In genomic region chr13:70612837-70613236, GRCm38 (mm10) we compare ENCODE assay signal across 21 mouse cellular contexts. TPM values are rescaled to one million over a fixed set of nuclear protein-coding genes. Genes with fewer than 3 reads are reported as not detected.
DNase-seq lines count a peak whose midpoint lies in the region; ATAC-seq and TF ChIP-seq lines count a peak whose summit lies in the region.
"Had no signal": no experiment of that assay in that cellular context is flagged by ENCODE, and none has a peak within 500 bp of the region (broad histone marks: within the 10 kb centered on the region; RNA-seq: fewer than 3 reads in every experiment).

No protein-coding gene starts in this region.

- no peaks in the 10 kb centered on the region for H3K9me3 ChIP-seq in heart, embryonic 11.5 days (replicated peaks; ENCODE audit: control insufficient read depth, low read length)
- H3K9me3 ChIP-seq in lung, embryonic 14.5 days (ENCODE audit: low read depth, low read length), result no peaks in the 10 kb centered on the region
- no peaks in the 10 kb centered on the region for H3K9me3 ChIP-seq in lung, postnatal 0 days (ENCODE audit: low read length)
- H3K9me3 ChIP-seq: embryonic facial prominence, embryonic 13.5 days; embryonic facial prominence, embryonic 15.5 days; forebrain, embryonic 10.5 days; forebrain, embryonic 12.5 days had no signal

- no peak overlapping the region for H3K4me3 ChIP-seq in heart, embryonic 11.5 days (ENCODE audit: low read depth, low read length)
- no peak overlapping the region for H3K4me3 ChIP-seq in lung, embryonic 14.5 days (ENCODE audit: low read depth, low read length)
- H3K4me3 ChIP-seq in lung, postnatal 0 days (ENCODE audit: low read depth, low read length), result no peak overlapping the region
- H3K4me3 ChIP-seq: embryonic facial prominence, embryonic 13.5 days; embryonic facial prominence, embryonic 15.5 days; erythroblast, embryonic 14.5 days; forebrain, embryonic 10.5 days; forebrain, embryonic 12.5 days had no signal

- H3K27me3 ChIP-seq in heart, embryonic 11.5 days (ENCODE audit: control insufficient read depth, insufficient read depth, low read length), result no peaks in the 10 kb centered on the region
- no peaks in the 10 kb centered on the region for H3K27me3 ChIP-seq in lung, embryonic 14.5 days (ENCODE audit: insufficient read depth, low read length)
- H3K27me3 ChIP-seq in lung, postnatal 0 days (replicated peaks; ENCODE audit: insufficient read depth, low read length), result no peaks in the 10 kb centered on the region
- H3K27me3 ChIP-seq: embryonic facial prominence, embryonic 13.5 days; embryonic facial prominence, embryonic 15.5 days; forebrain, embryonic 12.5 days had no signal

- ATAC-seq in heart, embryonic 11.5 days (replicated peaks; ENCODE audit: insufficient number of reproducible peaks, low FRiP score, low TSS enrichment), result no peak
- ATAC-seq in lung, embryonic 14.5 days (ENCODE audit: insufficient read depth), result no peak
- ATAC-seq in lung, postnatal 0 days, result no peak
- ATAC-seq in hematopoietic stem cell, adult 5-6 weeks (replicated peaks in 1 of 2; ENCODE audit: insufficient read depth in 1 of 2, low FRiP score in 2 of 2, low TSS enrichment in 1 of 2, low read depth in 1 of 2, poor library complexity in 2 of 2, severe bottlenecking in 2 of 2), result peak; percentile 14 to 58; a peak in 2 of 4 replicates
- ATAC-seq: forebrain, embryonic 14.5 days; forebrain, embryonic 16.5 days had no signal

- no peak overlapping the region for H3K9ac ChIP-seq in heart, embryonic 11.5 days (ENCODE audit: low read depth, low read length)
- H3K9ac ChIP-seq in lung, embryonic 14.5 days, result no peak overlapping the region
- no peak overlapping the region for H3K9ac ChIP-seq in lung, postnatal 0 days (replicated peaks; ENCODE audit: low read depth)
- H3K9ac ChIP-seq: embryonic facial prominence, embryonic 13.5 days; embryonic facial prominence, embryonic 15.5 days; forebrain, embryonic 12.5 days had no signal

- 77% methylated on average over 2 of the region's 2 CpGs for WGBS in heart, embryonic 11.5 days (ENCODE audit: insufficient replicate concordance)
- WGBS in lung, embryonic 14.5 days, result 77% methylated on average over 2 of the region's 2 CpGs
- WGBS in lung, postnatal 0 days, result 52% methylated on average over 2 of the region's 2 CpGs

- H3K4me1 ChIP-seq in heart, embryonic 11.5 days (ENCODE audit: control insufficient read depth, insufficient read depth, low read length), result no peaks in the 10 kb centered on the region
- H3K4me1 ChIP-seq in lung, embryonic 14.5 days (ENCODE audit: insufficient read depth), result no peaks in the 10 kb centered on the region
- no peaks in the 10 kb centered on the region for H3K4me1 ChIP-seq in lung, postnatal 0 days (ENCODE audit: insufficient read depth, low read depth, low read length)
- H3K4me1 ChIP-seq: embryonic facial prominence, embryonic 13.5 days; embryonic facial prominence, embryonic 15.5 days; forebrain, embryonic 10.5 days; forebrain, embryonic 12.5 days had no signal

- H3K36me3 ChIP-seq in heart, embryonic 11.5 days (ENCODE audit: control insufficient read depth, insufficient read depth, low read length), result peaks cover 23% of the 10 kb centered on the region
- H3K36me3 ChIP-seq in lung, embryonic 14.5 days (ENCODE audit: insufficient read depth), result peaks cover 78% of the 10 kb centered on the region
- peaks cover 25% of the 10 kb centered on the region for H3K36me3 ChIP-seq in lung, postnatal 0 days (ENCODE audit: insufficient read depth, low read length)

- no peak for TF ChIP-seq EP300 in lung, postnatal 0 days (IDR thresholded peaks at IDR 0.05)

- H3K27ac ChIP-seq in heart, embryonic 11.5 days (ENCODE audit: low read depth, low read length), result no peak overlapping the region; the same call in 1 of the 2 replicates
- no peak overlapping the region for H3K27ac ChIP-seq in lung, embryonic 14.5 days (ENCODE audit: low read depth)
- no peak overlapping the region for H3K27ac ChIP-seq in lung, postnatal 0 days (ENCODE audit: low read length)
- H3K27ac ChIP-seq: embryonic facial prominence, embryonic 13.5 days; embryonic facial prominence, embryonic 15.5 days; forebrain, embryonic 10.5 days; forebrain, embryonic 12.5 days had no signal

- H3K4me2 ChIP-seq in heart, embryonic 11.5 days, result no peak overlapping the region
- no peak overlapping the region for H3K4me2 ChIP-seq in lung, embryonic 14.5 days
- no peak overlapping the region for H3K4me2 ChIP-seq in lung, postnatal 0 days (replicated peaks; ENCODE audit: low read depth, low read length)
- H3K4me2 ChIP-seq: embryonic facial prominence, embryonic 13.5 days; embryonic facial prominence, embryonic 15.5 days; forebrain, embryonic 12.5 days had no signal

- peak; percentile 36 for DNase-seq in heart, adult 11 months
- DNase-seq in lung, embryonic 14.5 days, result peak; percentile 11
- DNase-seq in lung, postnatal 0 days (ENCODE audit: low spot score), result no peak
- DNase-seq in yolk sac, embryonic 10.5 days (ENCODE audit: low spot score), result no peak
- DNase-seq: adrenal gland, adult 8-10 months; adrenal gland, postnatal 14 days; adrenal gland, postnatal 36 days; cerebellum, adult 11-12 months; cerebellum, adult 9-10 months; cerebellum, postnatal 10 days; cerebellum, postnatal 25 days; embryo, embryonic 11 days had no signal

- TF ChIP-seq CTCF in lung, embryonic 14.5 days (IDR thresholded peaks at IDR 0.05; ENCODE audit: low read depth), result no peak
- TF ChIP-seq CTCF in lung, postnatal 0 days (IDR thresholded peaks at IDR 0.05), result no peak

RNA-seq across cellular contexts. Expression of gene Ice1, which starts 24.6 kb away (rescaled TPM):
- 19.4 and 22.3 TPM in 2 replicates for polyA plus RNA-seq in heart, embryonic 11.5 days (2014; fragmentation: Nextera tagmentation; extraction: Ambion mirVana)
- 28.2 and 31.8 TPM in 2 replicates for polyA plus RNA-seq in lung, embryonic 14.5 days (2014; fragmentation: Nextera tagmentation; extraction: Ambion mirVana)
- polyA plus RNA-seq in lung, postnatal 0 days (2015; fragmentation: Nextera tagmentation; extraction: Ambion mirVana), result 10.8 and 12.3 TPM in 2 replicates
- 33.5 and 43.0 TPM in 2 replicates for total RNA-seq in hematopoietic stem cell, adult 5-6 weeks (2017)

Comparison
In these comparisons a context has a peak if more than half of its experiments do, and no peak if none do; other contexts are left out.
1. DNase-seq: peak in heart, adult 11 months (single experiment) and lung, embryonic 14.5 days (single experiment); none in lung, postnatal 0 days (single experiment) and yolk sac, embryonic 10.5 days (single experiment).
2. ATAC-seq: peak in hematopoietic stem cell, adult 5-6 weeks (2 of 2); none in heart, embryonic 11.5 days (single experiment), lung, embryonic 14.5 days (single experiment) and lung, postnatal 0 days (single experiment).